Mouse (Mus musculus) urinary bladder, adult 2 months (tissue): ENCODE data around the gene Ptpro. TPM values are rescaled to one million over a fixed set of nuclear protein-coding genes. Genes with fewer than 3 reads are reported as not detected.

Source experiments
- DNase-seq: peaks from one replicate; pipeline ENCODE4 v3.0.0; 2022; ENCODE audit warnings: low spot score
- polyA plus RNA-seq: library from polyadenylated mRNA; depleted of rRNA; stranded (reverse); fragments of >200 nt; gene quantifications from 2 replicates; pipeline ENCODE4 v1.2.3, GENCODE M21; 2012

Gene Ptpro
- polyA plus RNA-seq, 1 experiment, result 4.5 TPM

DNA sequence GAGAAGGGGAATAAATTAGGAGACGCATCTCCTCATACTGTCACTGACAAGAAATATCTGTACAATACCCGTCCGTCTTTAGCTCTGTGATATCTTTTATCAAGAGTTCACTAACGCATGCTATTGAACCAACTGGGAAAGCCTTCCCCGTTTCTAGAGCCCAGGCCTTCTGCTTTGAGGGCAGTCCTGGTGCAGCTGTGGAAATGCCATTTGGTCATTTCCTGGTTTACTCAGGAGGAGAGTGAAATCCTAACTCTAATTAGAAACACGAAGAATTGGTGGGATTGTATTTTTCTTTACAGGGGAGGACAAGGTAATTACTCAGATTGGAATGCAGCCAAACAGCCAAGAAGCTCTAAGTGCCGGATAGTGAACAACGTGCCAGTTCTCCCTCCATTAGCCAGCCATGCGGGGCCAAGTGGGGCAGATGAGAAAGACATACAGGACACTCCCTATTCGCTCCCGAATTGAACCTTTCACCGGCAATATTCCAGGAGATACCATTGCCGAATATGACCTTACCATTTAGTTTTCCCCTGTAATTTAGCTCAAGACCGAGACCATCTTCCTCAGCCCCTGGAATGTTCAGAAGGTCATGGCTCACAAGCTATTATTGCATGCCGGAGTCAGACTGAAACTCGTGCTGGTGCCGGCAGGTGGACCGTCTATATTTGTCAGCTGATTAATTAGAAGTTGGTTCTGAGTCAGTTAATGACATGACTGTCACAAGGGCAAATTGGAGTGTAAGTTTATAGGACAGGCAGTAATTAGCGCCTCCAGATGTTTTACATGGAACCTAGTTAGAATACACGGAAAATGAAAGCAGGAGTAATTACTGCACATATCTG is 43.1 kb downstream of the Ptpro start:
- DNase-seq, result no peak

DNA sequence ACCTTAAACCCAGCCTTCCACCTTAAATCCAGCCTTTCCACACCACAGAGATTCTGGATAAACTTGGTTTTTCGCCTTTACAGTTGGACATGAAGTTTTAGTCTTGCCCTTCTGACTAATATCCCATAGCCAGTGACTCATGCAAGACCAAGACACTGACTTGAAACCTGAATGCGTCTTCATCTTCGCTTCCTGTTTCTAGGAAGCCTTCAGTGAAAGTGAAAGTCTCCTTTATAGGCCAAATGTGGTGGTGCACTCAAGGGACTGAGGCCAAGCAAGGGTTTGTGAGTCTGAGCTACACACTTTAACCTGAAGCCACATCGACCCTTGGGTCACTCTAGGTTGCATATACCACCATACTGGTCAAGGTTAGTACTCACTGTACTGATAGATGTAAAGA is 50.4 kb downstream of the Ptpro start:
- no peak for DNase-seq

DNA sequence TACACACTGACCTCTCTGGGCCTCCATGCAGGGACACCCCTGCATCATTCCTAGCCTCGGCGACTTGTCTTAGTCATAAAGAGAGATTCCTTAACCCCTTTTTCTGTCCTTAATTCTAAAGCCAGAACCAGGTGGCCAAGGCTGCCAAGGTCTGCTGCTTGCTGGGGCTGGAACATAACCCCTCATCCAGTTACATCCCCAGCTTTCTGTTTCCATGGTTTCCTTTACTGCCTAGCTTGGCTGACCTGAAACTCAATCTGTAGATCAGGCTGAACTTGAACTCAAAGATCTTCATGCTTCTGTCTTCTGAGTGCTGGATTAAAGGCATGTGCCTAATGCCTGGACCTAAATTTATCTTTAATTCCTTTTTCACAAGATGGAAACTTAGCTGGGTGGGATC is 51.7 kb downstream of the Ptpro start:
- DNase-seq, result no peak

DNA sequence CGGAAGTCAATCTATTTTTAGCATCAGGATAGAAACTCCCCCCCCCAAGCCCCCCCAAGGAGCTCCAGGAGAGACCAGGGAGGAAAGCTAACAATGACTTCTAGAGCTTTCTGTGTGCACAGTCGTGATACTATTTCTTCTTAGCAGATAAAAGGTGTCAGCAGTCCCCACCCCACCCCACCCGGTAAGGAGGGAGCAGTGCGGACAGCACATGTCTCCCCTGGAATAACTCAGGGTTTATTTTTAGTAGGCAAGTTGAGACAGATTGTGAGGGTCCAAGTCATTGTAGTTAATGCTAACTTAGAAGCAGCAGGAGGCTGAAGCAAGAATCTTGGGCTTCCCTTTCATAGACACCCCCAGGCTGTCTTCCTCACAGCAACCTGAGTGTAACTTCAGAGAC is 63.1 kb downstream of the Ptpro start:
- no peak for DNase-seq

DNA sequence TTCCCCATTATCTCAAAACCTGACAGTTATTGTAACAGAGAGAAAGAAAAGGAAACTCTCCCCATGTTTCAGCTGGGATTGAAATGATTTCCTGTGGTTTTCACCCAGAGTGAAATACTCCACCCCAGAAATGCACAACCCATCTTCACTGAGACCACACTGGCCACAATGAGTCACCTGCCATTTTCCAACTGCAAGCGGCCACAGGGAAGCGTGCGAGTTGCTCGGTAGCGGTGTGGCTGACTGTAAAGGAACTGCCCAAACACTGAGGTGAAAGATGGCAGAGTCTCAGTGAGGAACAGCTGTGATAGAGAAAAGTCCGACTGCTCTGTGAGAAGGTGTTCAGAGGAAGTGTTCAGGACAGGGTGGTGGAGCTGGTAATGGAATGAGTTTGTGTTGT is 64.2 kb downstream of the Ptpro start:
- no peak for DNase-seq

DNA sequence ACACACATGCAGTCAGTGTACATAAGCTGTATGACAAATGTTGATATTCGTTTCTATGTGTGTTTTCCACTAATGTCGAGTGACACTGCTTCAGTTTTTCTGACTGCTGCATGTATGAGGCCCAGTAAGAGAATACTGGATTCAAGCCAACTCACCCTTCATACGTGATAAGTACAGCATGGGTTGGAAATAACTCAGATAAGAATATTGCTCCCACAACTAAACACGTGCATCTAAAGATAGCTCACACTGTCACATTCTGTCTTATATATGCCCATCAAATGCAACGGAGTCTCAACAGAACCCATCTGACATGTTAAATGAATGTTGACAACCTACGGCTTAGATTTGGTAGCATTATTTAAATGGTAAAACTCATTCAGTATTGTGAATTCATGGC is 65.4 kb downstream of the Ptpro start:
- no peak for DNase-seq

DNA sequence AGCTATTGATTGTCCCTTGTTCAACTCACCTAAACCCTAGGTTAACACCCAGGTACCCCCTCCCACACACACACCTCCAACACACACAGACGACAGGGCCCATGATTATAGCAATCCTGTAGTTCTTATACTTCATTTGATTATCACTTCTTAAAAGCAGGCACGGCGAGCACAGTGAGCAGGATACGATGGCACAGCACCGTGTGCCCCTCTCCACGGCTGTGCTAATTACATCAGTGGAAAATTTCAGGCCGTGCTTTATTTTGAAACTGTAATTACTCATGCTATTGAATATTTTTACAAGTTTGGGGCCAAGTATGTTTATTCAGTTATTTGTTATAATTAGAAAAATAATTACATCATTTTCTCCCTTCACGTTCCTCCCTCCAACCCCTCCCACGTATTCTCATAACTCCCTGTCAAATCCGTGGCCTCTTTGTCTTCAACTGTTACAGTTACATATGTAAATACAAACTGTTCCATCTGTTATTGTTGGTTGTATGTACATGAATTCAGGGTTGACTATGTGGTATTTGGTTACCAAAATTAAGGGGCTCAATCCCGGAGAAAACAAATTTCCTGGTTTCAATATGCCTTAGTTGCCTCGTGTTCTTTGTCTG is 66.2 kb downstream of the Ptpro start:
- no peak for DNase-seq

DNA sequence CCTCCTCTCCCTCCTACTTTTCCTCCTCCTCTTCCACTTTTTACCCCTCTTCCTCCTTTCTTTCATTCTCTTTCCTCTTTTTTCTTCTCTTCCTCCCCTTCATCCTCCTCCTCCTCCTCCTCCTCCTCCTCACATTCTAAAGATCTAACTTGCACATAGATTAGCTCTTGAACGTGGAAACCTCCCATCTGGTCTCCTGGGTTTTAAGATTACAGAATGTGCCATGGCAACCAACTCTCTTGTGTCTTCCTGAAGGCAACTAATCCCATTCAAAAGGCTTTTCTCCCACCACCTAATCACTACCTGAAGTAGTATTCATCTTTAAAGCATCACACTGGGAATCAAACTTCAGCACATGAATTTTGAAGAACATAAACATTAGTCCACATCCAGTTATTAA is 67.5 kb downstream of the Ptpro start:
- DNase-seq, result no peak

DNA sequence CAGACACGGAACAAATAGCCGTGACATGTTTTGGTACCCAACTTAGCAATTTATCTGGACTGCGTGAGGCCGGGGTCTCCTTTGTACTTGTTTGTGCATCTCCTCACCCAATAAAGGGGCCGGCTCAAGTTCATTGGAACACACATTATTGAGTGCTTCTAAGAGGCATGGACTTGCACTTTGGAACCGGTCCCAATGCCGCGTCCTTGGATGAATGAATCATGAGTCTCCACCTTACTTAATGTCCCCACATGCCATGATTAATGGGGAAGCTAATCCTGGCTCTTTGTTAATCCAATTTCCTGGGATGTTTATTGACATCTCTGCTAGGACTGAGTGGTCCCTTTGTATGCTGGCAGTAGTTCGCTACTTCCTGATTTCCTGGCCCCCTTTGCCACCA is 75.6 kb downstream of the Ptpro start:
- no peak for DNase-seq

DNA sequence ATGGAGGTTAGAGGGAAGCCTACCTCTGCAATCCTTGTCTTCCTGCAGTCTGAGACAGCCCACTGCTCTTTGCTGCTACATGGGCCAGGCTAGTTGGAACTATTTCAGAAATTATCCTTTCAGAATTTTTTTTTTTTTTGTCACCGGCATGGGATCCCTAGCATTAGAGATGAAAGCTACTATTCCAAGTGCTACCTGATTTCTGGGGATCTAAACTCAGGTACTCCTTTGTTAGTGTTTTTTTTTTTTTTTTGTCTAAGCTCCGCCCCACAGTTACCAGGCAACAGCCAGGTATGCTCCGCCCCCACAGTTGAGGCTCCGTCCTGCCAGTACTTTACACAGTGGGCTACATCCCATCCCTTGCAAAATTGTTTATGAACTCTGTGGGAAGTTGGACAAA is 76.1 kb downstream of the Ptpro start:
- no peak for DNase-seq

DNA sequence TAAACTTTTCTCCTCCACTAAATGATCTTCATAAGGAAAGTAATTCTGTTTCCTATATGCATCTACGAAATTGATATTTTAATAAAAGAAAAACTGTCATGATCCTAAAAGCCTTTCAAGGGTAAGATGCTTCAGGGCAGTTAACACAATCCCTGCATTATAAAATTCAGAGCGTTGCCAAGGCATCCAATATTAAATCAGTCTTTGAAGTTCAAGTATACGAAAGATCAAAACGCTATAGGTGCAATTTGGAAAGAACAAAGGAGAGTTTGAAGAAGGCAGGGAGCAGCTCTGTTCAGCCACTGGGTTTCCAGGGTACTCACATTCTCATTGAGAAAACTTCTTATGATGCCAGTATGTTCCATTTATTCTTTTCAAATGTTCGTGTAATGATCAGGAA is 78.7 kb downstream of the Ptpro start:
- DNase-seq, result no peak

DNA sequence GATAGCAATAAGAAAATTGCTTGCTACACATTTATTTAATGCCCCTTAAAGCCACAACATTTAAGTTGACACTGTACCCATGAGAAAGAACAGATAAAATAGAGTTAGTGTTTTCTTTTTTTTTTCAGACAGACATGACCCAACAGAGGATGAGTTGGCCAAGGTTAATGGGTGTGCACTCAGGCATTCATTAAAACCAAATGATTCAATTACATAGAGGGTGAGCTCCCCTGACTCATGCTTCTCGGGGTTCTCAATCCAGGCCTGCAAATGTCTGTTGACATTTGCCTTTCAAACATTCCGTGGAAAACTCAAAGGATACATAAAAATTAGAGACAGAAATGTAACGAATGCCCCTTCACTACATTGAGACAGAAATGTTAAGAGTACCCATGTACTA is 79.7 kb downstream of the Ptpro start:
- no peak for DNase-seq

DNA sequence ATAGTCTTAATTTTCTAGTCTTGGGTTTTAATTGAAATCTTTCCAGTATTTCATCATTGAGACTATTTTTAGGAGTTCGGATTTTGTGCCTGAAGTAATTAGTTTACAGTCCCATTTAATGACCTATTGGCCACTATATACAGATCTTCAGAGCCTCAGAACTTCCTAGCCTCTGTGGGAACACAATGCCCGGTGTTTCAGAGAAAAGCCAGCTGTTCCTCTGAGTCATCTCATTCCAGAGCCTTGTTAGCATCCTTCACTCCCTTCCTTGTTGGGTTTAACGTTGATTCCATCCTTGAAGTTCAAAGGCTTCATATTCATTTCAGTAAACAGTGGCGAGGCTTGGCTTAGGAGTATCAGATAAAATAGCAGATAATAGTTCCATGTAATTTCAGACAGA is 87.0 kb downstream of the Ptpro start:
- DNase-seq, result no peak

DNA sequence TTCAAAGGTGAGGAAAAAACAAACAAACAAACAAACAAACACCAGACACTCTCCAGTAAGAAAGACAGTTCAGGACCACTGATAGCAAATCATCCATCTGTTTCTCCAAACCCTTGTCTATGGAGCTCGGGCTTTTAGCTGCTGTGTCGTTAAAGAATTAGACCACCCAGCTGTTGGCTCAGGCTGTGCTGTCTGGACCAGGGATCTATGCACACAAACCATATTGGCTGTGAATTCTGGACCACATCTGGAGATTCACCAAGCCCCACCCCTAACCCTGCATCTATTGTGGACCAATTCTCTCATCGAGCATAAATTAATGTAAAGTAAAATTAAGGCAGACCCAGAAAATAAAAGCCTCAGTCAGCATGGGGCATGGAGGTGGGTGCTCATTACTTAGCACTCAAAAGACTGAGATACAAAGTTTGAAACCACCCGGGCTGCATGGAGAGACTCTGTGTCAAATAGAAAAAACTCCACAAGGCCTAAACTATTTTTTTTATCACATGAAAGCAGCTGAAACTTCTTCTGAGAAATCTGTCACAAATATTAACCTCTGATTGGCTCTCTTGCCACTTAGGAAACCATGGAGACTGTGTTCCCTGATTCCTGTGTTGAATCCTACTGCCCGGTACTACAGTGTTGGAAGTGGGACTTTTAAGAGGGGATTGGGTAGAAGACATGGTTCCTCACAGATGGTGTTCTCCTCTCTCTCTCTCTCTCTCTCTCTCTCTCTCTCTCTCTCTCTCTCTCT is 91.7 kb downstream of the Ptpro start:
- no peak for DNase-seq

DNA sequence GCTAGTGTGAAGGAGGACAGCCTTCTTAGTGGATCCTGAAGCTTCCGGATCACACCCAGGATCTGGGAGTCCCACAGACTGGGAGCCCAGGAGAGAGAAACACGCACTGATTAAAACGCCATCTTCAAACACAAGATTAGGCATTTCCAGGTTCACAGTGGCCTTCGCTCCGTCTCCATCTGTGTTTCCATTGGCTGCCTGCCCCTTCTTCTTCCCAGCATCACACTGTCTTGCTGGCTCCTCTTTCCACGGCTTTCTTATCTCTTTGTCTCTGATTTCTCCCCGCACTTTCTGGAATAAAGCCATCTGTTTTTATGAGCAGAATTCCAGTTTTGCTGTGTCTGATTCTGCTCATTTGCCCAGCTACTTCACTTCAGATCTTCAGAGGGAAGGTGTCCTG is 108.0 kb downstream of the Ptpro start:
- DNase-seq, result no peak

DNA sequence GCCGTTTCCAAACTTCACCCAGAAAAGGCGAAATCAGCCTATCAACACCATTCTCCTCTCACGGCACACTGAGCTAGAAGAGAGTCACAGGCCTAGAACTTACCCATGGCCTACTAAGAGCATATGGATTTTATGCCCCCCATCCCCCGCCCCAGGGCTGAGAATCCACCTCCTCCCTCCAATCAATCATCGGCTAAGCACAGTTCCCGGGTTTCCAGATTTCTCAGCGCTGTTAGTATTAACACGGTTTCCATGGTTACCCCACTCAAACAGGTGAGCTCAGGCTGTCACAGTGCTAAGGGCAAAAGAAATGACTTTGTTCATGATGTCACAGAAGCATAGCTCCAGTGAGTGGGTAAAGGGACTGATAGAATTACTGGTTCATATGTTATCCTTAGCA is 110.1 kb downstream of the Ptpro start:
- no peak for DNase-seq

DNA sequence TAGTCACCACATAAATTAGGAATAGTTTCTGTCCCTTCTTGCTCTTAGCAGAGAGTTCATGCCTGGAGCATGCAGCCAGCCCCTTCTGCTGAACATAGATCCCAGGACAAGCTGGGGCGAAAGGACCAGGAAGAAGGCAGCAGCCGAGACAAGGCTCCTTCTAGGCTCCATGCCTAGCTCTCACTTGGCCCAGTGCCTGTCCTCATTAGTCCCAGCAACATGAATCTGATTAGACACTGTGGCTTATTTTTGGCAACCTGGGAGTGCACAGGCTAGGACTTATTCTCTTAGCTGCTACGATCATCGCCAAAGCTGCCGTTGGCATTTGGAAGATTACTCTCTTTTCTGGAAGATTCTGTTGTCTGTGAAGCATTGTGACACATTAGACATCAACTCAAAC is 112.6 kb downstream of the Ptpro start:
- DNase-seq, result no peak

DNA sequence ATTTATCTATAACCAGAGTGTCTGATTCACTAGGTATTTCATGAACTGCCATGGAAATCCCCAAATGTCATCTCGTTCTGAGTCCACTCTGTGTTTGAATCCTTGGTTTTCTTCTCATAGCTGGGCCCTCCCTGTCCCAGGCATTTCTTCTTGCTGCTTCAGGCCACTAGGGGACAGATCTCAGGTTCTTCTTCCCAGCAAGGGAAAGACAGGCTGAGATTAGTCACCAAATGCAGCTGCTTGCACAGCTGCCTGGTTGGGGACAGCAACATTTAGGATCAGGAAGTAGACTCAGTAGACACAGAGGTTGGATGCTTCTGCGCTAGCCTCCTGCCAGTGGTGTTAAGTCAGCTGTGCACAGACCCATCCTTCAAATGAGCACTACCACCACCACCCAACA is 113.5 kb downstream of the Ptpro start:
- no peak for DNase-seq

DNA sequence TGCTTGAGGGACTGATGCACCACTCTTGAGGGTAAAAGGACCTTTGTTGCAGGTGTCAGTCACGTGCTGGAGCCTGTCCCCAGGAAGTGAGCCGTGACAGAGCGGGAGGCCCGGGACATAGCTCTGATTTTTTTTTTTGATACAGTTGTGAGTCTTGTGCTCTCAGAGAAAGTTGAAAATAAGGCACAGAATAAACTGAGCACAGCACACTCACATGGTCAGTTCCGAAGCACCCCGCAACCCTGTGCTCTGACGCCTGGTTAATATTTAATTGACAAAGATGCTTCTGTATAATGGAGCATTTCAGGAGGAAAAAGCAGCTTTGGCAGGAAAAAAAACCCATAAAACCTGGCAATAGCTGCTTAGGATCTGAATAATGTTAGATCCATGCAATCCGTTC is 118.6 kb downstream of the Ptpro start:
- no peak for DNase-seq

DNA sequence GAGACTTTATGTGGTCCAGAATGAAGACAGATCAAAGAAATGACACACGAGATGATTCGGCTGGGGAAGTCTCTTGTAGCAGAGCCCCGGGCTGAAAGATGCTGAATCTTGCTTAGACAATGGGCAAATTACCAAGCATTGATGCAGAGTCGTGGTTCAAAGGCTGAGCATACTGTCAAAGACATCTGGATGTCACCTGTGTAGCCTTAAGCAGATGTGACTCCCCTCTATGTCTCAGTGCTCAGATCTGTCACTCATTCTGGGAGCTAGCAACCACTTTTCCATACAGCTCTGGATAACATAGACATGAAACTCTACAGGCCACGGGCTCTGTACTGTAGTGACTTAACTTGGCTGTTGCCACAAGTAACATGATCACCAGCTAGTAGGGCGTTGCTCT is 119.3 kb downstream of the Ptpro start:
- no peak for DNase-seq

DNA sequence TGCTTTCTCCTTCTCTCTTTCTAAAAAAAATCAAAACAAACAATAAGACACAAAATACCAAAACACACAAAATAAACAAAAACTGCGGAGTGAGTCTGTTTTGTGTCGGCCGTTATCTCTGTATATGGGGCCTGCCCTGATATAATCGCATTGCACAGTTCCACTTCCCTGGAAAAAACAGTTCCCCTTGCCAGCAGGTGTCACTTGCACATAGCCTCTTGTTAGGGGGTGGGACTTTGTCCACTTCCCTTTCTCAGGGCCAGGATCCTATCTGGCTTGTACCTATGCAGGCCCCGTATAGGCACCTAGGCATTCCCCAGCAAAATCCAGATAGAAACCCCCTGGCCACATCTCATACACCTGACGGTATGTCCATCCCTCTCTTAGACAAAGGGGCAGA is 121.8 kb downstream of the Ptpro start:
- DNase-seq, result no peak

DNA sequence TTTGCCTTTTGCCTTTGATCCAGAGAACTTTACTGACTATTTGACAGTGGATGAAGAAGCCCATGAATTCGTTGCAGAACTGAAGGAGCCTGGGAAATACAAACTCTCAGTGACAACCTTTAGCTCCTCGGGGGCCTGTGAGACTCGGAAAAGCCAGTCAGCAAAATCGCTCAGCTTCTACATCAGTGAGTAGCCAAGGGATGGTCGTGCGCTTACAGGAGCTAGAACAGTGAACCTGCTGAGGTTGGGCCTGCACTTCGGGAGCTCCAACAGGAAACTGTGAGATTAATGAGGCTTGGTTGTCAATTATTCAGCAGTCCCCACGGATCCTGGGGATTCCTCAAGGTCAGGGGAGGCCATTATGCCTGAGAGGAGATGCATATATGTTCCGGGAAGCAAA is 130.4 kb downstream of the Ptpro start:
- DNase-seq, result no peak

DNA sequence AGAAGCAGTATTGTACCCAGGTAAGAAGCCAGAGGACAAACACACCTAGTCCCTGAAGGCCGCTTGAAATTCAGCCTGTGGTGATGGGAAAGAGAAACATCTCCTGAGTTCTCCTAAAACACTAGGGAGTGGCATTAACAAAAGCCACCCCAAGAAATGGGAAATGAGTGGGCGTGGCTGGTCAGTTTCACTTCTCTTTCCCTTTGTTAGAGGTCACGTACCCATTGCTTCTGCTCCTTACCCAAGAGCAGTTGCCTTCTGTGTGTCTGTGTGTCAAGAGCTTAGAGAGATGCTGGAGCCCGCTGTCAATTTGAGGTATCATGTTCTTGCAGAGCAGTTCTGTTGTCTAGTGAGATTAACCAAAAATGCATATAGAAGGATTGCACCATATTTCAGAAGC is 134.2 kb downstream of the Ptpro start:
- DNase-seq, result no peak
